Mouse (Mus musculus) neural tube, embryonic 10.5 days (tissue): ENCODE measurements at regions not wholly inside any gene's neighbourhood (a gene's known extent, or its start where the extent isn't known, plus 50 kb on each side); places are given as distances from the start of the nearest gene placed in this dataset.

Source experiments
- DNase-seq: peaks from one replicate; pipeline ENCODE4 v3.0.0-alpha.2; 2017; ENCODE audit warnings: low spot score; ENCODE audit errors: extremely low spot score

DNA sequence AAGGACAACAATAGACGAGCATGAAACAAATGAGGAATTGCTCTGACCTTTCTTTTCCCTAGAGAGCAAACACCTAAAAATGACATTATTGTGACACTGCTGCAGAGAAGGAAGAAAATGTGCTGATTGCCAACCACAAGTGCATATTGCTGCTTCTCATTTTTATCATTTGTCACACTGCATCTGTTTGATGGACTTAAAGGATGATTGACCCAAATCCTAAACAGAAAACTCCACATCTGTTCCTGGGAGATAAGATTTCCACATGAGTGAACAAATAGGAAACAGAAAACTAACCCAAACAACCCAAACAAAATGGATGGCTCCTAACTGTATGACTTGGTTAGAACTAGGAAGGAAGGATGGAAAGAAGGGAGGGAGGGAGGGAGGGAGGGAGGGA is 118.5 kb downstream of the Ccdc50 start:
- no peak for DNase-seq

DNA sequence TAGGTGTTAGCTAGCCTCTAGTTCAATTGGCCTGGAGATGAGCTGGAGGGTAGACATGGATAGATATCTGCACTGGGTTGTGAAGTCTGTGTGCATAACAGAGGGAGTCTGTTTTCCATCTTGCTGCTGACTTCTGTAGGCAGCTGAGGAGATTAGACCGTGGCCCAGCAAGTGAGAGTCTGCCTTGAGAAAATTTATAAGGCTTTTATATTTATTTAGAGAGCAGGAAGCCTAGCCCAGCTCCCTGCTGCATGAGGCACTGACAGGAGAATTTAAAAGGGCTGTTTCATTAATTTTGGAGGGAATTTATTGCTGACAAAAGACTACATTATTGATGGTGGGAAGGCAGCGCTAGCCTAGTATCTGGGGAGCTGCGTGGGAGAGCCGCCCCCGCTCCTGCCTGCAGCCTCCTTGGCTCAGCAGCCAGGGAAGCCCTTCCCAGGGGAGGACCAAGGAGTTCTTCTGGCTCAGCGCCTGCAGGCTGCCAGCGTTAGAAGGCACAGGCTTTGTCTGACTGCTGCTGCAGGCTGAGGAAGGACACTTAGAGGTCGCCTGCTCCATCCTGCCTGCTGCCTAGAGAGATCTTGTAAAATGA is 135.0 kb downstream of the Ccdc50 start:
- DNase-seq = peak; percentile 31

DNA sequence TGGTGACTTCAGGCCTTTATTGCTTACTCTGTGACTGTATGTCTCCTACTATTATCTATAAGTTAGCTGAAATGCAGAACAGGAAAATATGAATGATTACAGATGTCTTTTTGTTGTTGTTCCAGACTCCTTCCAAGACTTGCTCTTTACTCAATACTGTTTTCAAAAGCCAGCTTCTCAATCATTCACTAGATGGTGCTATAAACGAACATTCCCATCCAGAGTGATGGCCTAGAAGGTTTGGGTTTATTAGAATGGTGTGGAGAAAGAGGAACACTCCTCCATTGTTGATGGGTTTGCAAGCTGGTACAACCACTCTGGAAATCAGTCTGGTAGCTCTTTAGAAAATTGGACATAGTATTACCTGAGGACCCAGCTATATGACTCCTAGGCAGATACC is 138.0 kb downstream of the Ccdc50 start:
- no peak for DNase-seq

DNA sequence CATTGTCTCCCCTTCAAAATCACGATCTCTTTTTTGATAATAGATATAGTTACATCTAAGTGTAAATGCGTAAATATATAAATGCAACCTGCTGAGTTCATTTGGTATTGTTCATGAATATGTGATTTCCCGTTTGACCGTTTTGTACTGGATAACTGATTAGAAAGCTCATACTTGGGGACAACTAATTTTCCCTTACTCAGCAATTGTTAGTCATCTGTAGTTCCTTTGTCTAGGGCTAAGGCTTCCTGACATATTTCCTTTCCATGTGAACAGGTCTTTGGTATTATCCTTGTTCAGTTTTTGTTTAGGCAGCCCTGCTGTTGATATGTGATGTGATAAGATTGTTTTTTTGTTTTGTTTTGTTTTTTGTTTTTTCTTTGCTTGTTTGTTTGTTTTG is 142.0 kb downstream of the Ccdc50 start:
- DNase-seq = no peak
